Mouse (Mus musculus): ENCODE data around the gene Olfr894.

- TF ChIP-seq CTCF (IDR thresholded peaks at IDR 0.05; ENCODE audit: low read depth, low read length) (no peak), EP300 (IDR thresholded peaks at IDR 0.05; ENCODE audit: insufficient read depth, low read depth, low read length) (no peak), POLR2A (IDR thresholded peaks at IDR 0.05; ENCODE audit: insufficient read depth, low read length) (no peak)
Measured at GRCm38 (mm10) chr9:38180721-38181120, 37.1 kb upstream of the Olfr894 start, which contains the start of gene Olfr891.
